Mouse (Mus musculus) embryonic facial prominence, embryonic 12.5 days (tissue): ENCODE measurements around the gene Astl. TPM values are rescaled to one million over a fixed set of nuclear protein-coding genes. Genes with fewer than 3 reads are reported as not detected.

Source experiments
- ATAC-seq: fragments of 200-750 bp; cut with Nextera tagmentation; 2 replicates; pipeline ENCODE4 v1.8.0; 2017; ENCODE audit not compliant: insufficient number of reproducible peaks, insufficient read depth, low FRiP score, low TSS enrichment
- H3K27ac ChIP-seq: fragments of 300-500 bp; sonication (generic); 2 replicates; pipeline ENCODE4 v1.5.1; 2016; ENCODE audit warnings: mild to moderate bottlenecking
- H3K27me3 ChIP-seq: fragments of 300-500 bp; sonication (generic); 2 replicates; pipeline ENCODE4 v1.6.1; 2016; ENCODE audit warnings: mild to moderate bottlenecking, moderate library complexity
- H3K36me3 ChIP-seq: fragments of 300-500 bp; sonication (generic); 2 replicates; pipeline ENCODE4 v1.6.1; 2016; ENCODE audit warnings: mild to moderate bottlenecking
- H3K4me1 ChIP-seq: fragments of 300-500 bp; sonication (generic); 2 replicates; pipeline ENCODE4 v1.6.1; 2016
- H3K4me2 ChIP-seq: fragments of 300-500 bp; sonication (generic); replicated peaks from 2 replicates; pipeline ENCODE4 v1.6.1; 2016; ENCODE audit warnings: mild to moderate bottlenecking, moderate library complexity
- H3K4me3 ChIP-seq: fragments of 300-500 bp; sonication (generic); 2 replicates; pipeline ENCODE4 v1.5.1; 2016; ENCODE audit warnings: mild to moderate bottlenecking
- H3K9ac ChIP-seq: fragments of 300-500 bp; sonication (generic); 2 replicates; pipeline ENCODE4 v1.6.1; 2016; ENCODE audit warnings: mild to moderate bottlenecking, moderate library complexity
- H3K9me3 ChIP-seq: fragments of 300-500 bp; sonication (generic); 2 replicates; pipeline ENCODE4 v1.6.1; 2016; ENCODE audit warnings: mild to moderate bottlenecking, moderate library complexity
- WGBS: fragments of 180-500 bp; shearing (Covaris S2); methylation state at CpG from one replicate; pipeline ENCODE4 v1.1.7; 2016; 5-methylcytosine and 5-hydroxymethylcytosine counted together
- polyA plus RNA-seq: library from polyadenylated mRNA; unstranded; fragments of >200 nt; fragmentation: Nextera tagmentation; extraction: Ambion mirVana; gene quantifications from 2 replicates; pipeline ENCODE4 v1.2.1, GENCODE M21; 2016

Gene Astl
- polyA plus RNA-seq, 1 experiment from 2014 or later, result not detected

- H3K27me3 ChIP-seq, result no peaks in the 10 kb centered on the region
- H3K4me2 ChIP-seq, result no peak overlapping the region
- no peak overlapping the region for H3K27ac ChIP-seq
- no peak overlapping the region for H3K9ac ChIP-seq
- H3K4me1 ChIP-seq, result no peaks in the 10 kb centered on the region
- H3K4me3 ChIP-seq, result no peak overlapping the region
- ATAC-seq, result no peak
- no peaks in the 10 kb centered on the region for H3K9me3 ChIP-seq
- 91% methylated on average over 7 of the region's 7 CpGs for WGBS
- no peaks in the 10 kb centered on the region for H3K36me3 ChIP-seq
These were observed 27.8 kb upstream of the Astl start for GRCm38 (mm10) chr2:127310685-127311084.

GRCm38 (mm10) chr2:127311193-127311592 is 27.2 kb upstream of the Astl start:
- WGBS, result 81% methylated on average over 1 of the region's 1 CpGs
- no peaks in the 10 kb centered on the region for H3K36me3 ChIP-seq
- H3K9me3 ChIP-seq, result no peaks in the 10 kb centered on the region
- H3K27me3 ChIP-seq, result no peaks in the 10 kb centered on the region
- H3K27ac ChIP-seq, result no peak overlapping the region
- H3K9ac ChIP-seq, result no peak overlapping the region
- no peak overlapping the region for H3K4me3 ChIP-seq
- no peaks in the 10 kb centered on the region for H3K4me1 ChIP-seq
- H3K4me2 ChIP-seq, result no peak overlapping the region
- ATAC-seq, result no peak

- no peak overlapping the region for H3K9ac ChIP-seq
- H3K9me3 ChIP-seq, result no peaks in the 10 kb centered on the region
- H3K4me1 ChIP-seq, result no peaks in the 10 kb centered on the region
- 92% methylated on average over 4 of the region's 4 CpGs for WGBS
- H3K4me3 ChIP-seq, result no peak overlapping the region
- no peak overlapping the region for H3K27ac ChIP-seq
- H3K27me3 ChIP-seq, result no peaks in the 10 kb centered on the region
- H3K4me2 ChIP-seq, result no peak overlapping the region
- ATAC-seq, result no peak
- H3K36me3 ChIP-seq, result no peaks in the 10 kb centered on the region
These were observed 25.6 kb upstream of the Astl start for GRCm38 (mm10) chr2:127312801-127313200.

GRCm38 (mm10) chr2:127313878-127314277 is 24.6 kb upstream of the Astl start:
- H3K36me3 ChIP-seq, result no peaks in the 10 kb centered on the region
- H3K9me3 ChIP-seq, result no peaks in the 10 kb centered on the region
- no peaks in the 10 kb centered on the region for H3K27me3 ChIP-seq
- H3K4me2 ChIP-seq, result no peak overlapping the region
- no peak overlapping the region for H3K9ac ChIP-seq
- 47% methylated on average over 4 of the region's 4 CpGs for WGBS
- no peak overlapping the region for H3K27ac ChIP-seq
- ATAC-seq, result no peak
- no peaks in the 10 kb centered on the region for H3K4me1 ChIP-seq
- no peak overlapping the region for H3K4me3 ChIP-seq

- no peaks in the 10 kb centered on the region for H3K9me3 ChIP-seq
- 72% methylated on average over 6 of the region's 6 CpGs for WGBS
- no peaks in the 10 kb centered on the region for H3K27me3 ChIP-seq
- no peak overlapping the region for H3K4me3 ChIP-seq
- no peak overlapping the region for H3K9ac ChIP-seq
- no peaks in the 10 kb centered on the region for H3K4me1 ChIP-seq
- no peak overlapping the region for H3K27ac ChIP-seq
- no peak overlapping the region for H3K4me2 ChIP-seq
- H3K36me3 ChIP-seq, result no peaks in the 10 kb centered on the region
- no peak for ATAC-seq
These were observed 23.8 kb upstream of the Astl start for GRCm38 (mm10) chr2:127314467-127315154.

- Histone ChIP-seq H3K27me3 (no peaks in the 10 kb centered on the region), H3K27ac (no peak overlapping the region), H3K4me2 (no peak overlapping the region), H3K4me3 (no peak overlapping the region), H3K36me3 (no peaks in the 10 kb centered on the region), H3K4me1 (no peaks in the 10 kb centered on the region), H3K9me3 (no peaks in the 10 kb centered on the region), H3K9ac (no peak overlapping the region)
- ATAC-seq, result no peak
- 94% methylated on average over 1 of the region's 1 CpGs for WGBS
These were observed 23.3 kb upstream of the Astl start for GRCm38 (mm10) chr2:127315155-127315470.

- ATAC-seq, result no peak
- Histone ChIP-seq H3K4me3 (no peak overlapping the region), H3K27me3 (no peaks in the 10 kb centered on the region), H3K36me3 (no peaks in the 10 kb centered on the region), H3K9ac (no peak overlapping the region), H3K4me2 (no peak overlapping the region), H3K27ac (no peak overlapping the region), H3K4me1 (no peaks in the 10 kb centered on the region), H3K9me3 (no peaks in the 10 kb centered on the region)
- 76% methylated on average over 5 of the region's 5 CpGs for WGBS
These were observed 22.0 kb upstream of the Astl start for GRCm38 (mm10) chr2:127316431-127316830.

- 81% methylated on average over 4 of the region's 4 CpGs for WGBS
These were observed 20.3 kb upstream of the Astl start for GRCm38 (mm10) chr2:127318136-127318535.

GRCm38 (mm10) chr2:127319071-127319470 is 19.4 kb upstream of the Astl start:
- no peaks in the 10 kb centered on the region for H3K36me3 ChIP-seq
- H3K27ac ChIP-seq, result no peak overlapping the region
- H3K27me3 ChIP-seq, result no peaks in the 10 kb centered on the region
- H3K4me2 ChIP-seq, result no peak overlapping the region
- WGBS, result 74% methylated on average over 4 of the region's 4 CpGs
- H3K9me3 ChIP-seq, result no peaks in the 10 kb centered on the region
- H3K4me3 ChIP-seq, result no peak overlapping the region
- H3K9ac ChIP-seq, result no peak overlapping the region
- no peak for ATAC-seq
- H3K4me1 ChIP-seq, result peaks cover 6% of the 10 kb centered on the region; the same call in 1 of the 2 replicates

More at GRCm38 (mm10) chr2:127318136-127318535, 20.3 kb upstream of the Astl start:
- no peak overlapping the region for H3K9ac ChIP-seq
- no peaks in the 10 kb centered on the region for H3K4me1 ChIP-seq
- H3K27me3 ChIP-seq, result no peaks in the 10 kb centered on the region
- no peak overlapping the region for H3K4me2 ChIP-seq
- no peak overlapping the region for H3K27ac ChIP-seq
- no peak overlapping the region for H3K4me3 ChIP-seq
- ATAC-seq, result no peak
- no peaks in the 10 kb centered on the region for H3K9me3 ChIP-seq
- H3K36me3 ChIP-seq, result no peaks in the 10 kb centered on the region

- no peaks in the 10 kb centered on the region for H3K27me3 ChIP-seq
- H3K4me2 ChIP-seq, result no peak overlapping the region
- H3K36me3 ChIP-seq, result no peaks in the 10 kb centered on the region
- WGBS, result 62% methylated on average over 6 of the region's 6 CpGs
- no peaks in the 10 kb centered on the region for H3K9me3 ChIP-seq
- ATAC-seq, result no peak
- H3K4me3 ChIP-seq, result no peak overlapping the region
- H3K9ac ChIP-seq, result no peak overlapping the region
- H3K27ac ChIP-seq, result no peak overlapping the region
- peaks cover 6% of the 10 kb centered on the region; the same call in 1 of the 2 replicates for H3K4me1 ChIP-seq
These were observed 15.7 kb upstream of the Astl start for GRCm38 (mm10) chr2:127322671-127323285.

- H3K9ac ChIP-seq, result no peak overlapping the region
- no peaks in the 10 kb centered on the region for H3K9me3 ChIP-seq
- no peaks in the 10 kb centered on the region for H3K27me3 ChIP-seq
- no peak overlapping the region for H3K4me3 ChIP-seq
- ATAC-seq, result no peak
- H3K4me1 ChIP-seq, result peaks cover 6% of the 10 kb centered on the region; the same call in 1 of the 2 replicates
- no peak overlapping the region for H3K27ac ChIP-seq
- H3K36me3 ChIP-seq, result no peaks in the 10 kb centered on the region
- no peak overlapping the region for H3K4me2 ChIP-seq
- 74% methylated on average over 1 of the region's 1 CpGs for WGBS
These were observed 14.8 kb upstream of the Astl start for GRCm38 (mm10) chr2:127323667-127324066.

- H3K4me3 ChIP-seq, result no peak overlapping the region
- no peak overlapping the region for H3K27ac ChIP-seq
- no peaks in the 10 kb centered on the region for H3K27me3 ChIP-seq
- peaks cover 6% of the 10 kb centered on the region; the same call in 1 of the 2 replicates for H3K4me1 ChIP-seq
- H3K4me2 ChIP-seq, result no peak overlapping the region
- WGBS, result 79% methylated on average over 7 of the region's 7 CpGs
- H3K9me3 ChIP-seq, result no peaks in the 10 kb centered on the region
- H3K9ac ChIP-seq, result no peak overlapping the region
- H3K36me3 ChIP-seq, result no peaks in the 10 kb centered on the region
- no peak for ATAC-seq
These were observed 14.0 kb upstream of the Astl start for GRCm38 (mm10) chr2:127324456-127324855.
